Comparison of ENCODE assay signal across 9 mouse cellular contexts in genomic region chr17:27656011-27656399, GRCm38 (mm10). TPM values are rescaled to one million over a fixed set of nuclear protein-coding genes. Genes with fewer than 3 reads are reported as not detected.
DNase-seq lines count a peak whose midpoint lies in the region; ATAC-seq and TF ChIP-seq lines count a peak whose summit lies in the region.
"Had no signal": no experiment of that assay in that cellular context is flagged by ENCODE, and none has a peak within 500 bp of the region (broad histone marks: within the 10 kb centered on the region; RNA-seq: fewer than 3 reads in every experiment).

No protein-coding gene starts in this region.

- TF ChIP-seq CTCF in cerebellum, adult 2 months (IDR thresholded peaks at IDR 0.05; ENCODE audit: borderline replicate concordance, insufficient read depth, low read depth, low read length), result no peak

- peak overlapping the region; percentile 57 for H3K4me3 ChIP-seq in heart, embryonic 13.5 days
- peak overlapping the region; percentile 68 for H3K4me3 ChIP-seq in cerebellum, adult 2 months (replicated peaks; ENCODE audit: insufficient read depth, low read depth, low read length)

- peaks cover 16% of the 10 kb centered on the region for H3K4me1 ChIP-seq in heart, embryonic 13.5 days
- H3K4me1 ChIP-seq in cerebellum, adult 2 months (ENCODE audit: control insufficient read depth, insufficient read depth, low read length), result peaks cover 22% of the 10 kb centered on the region

- DNase-seq in heart, postnatal 36 days, result no peak
- peak; percentile 78 for DNase-seq in cerebellum, adult 2 months
- peak; percentile 64 to 85 for DNase-seq in left cerebral cortex, adult 8-10 months (ENCODE audit: low spot score in 2 of 2)
- DNase-seq in neural tube, embryonic 10.5 days (ENCODE audit: extremely low spot score, low spot score), result peak; percentile 46
- DNase-seq in thymus, postnatal 4 days, result peak; percentile 84
- DNase-seq in urinary bladder, adult 18-20 months (ENCODE audit: low spot score in 2 of 2), result no peak

- H3K9me3 ChIP-seq in heart, embryonic 13.5 days, result no peaks in the 10 kb centered on the region; the same call in 1 of the 2 replicates

- H3K36me3 ChIP-seq in heart, embryonic 13.5 days, result no peaks in the 10 kb centered on the region

- peak overlapping the region; percentile 73 for H3K9ac ChIP-seq in heart, embryonic 13.5 days

- H3K4me2 ChIP-seq in heart, embryonic 13.5 days, result peak overlapping the region; percentile 88

- intact Hi-C loops in heart, postnatal 36 days (cut with DNase I), result loop anchor here (10.0 kb wide), 1 partner anchor 429 kb away; the partner anchor contains the start of gene Tcp11

- no peak for ATAC-seq in heart, embryonic 13.5 days (ENCODE audit: extremely low read depth, insufficient number of reproducible peaks, low FRiP score, low TSS enrichment)
- ATAC-seq in frontal cortex, adult (ENCODE audit: low TSS enrichment), result peak; percentile 50

- no peak overlapping the region for H3K27ac ChIP-seq in heart, embryonic 13.5 days (replicated peaks)
- H3K27ac ChIP-seq in cerebellum, adult 2 months (ENCODE audit: insufficient read depth, low read length), result peak overlapping the region; percentile 96

- peaks cover 52% of the 10 kb centered on the region for H3K27me3 ChIP-seq in heart, embryonic 13.5 days (replicated peaks)
- H3K27me3 ChIP-seq in cerebellum, adult 2 months (ENCODE audit: control insufficient read depth, insufficient read depth, low read length), result no peaks in the 10 kb centered on the region

- 3% methylated on average over 14 of the region's 14 CpGs for WGBS in heart, embryonic 13.5 days
- WGBS in cerebellum, adult 2 months, result 7% methylated on average over 14 of the region's 14 CpGs

- TF ChIP-seq POLR2A in cerebellum, adult 2 months (IDR thresholded peaks at IDR 0.05; ENCODE audit: borderline replicate concordance, insufficient read depth, low read length), result no peak

RNA-seq across cellular contexts. Expression of gene Pacsin1, which starts 0.7 kb away (rescaled TPM):
- polyA plus RNA-seq in heart, embryonic 13.5 days (2015; fragmentation: Nextera tagmentation; extraction: Ambion mirVana), result 0.78 and 1.4 TPM in 2 replicates
- total RNA-seq in heart, postnatal 36 days (2021), result under 1 TPM in 1 of 2 experiments, not detected in 1; 0.49 TPM
- 228 and 244 TPM in 2 replicates for polyA plus RNA-seq in cerebellum, adult 2 months (2012; rRNA removed)
- 100 to 1,000 TPM; 377 to 404 (median 391) TPM for total RNA-seq in left cerebral cortex, adult 8-10 months (2022)

RNA-seq across cellular contexts. Expression of gene Rps10, which starts 19.5 kb away (rescaled TPM):
- 600 and 606 TPM in 2 replicates for polyA plus RNA-seq in heart, embryonic 13.5 days (2015; fragmentation: Nextera tagmentation; extraction: Ambion mirVana)
- 100 to 1,000 TPM; 533 to 572 TPM for total RNA-seq in heart, postnatal 36 days (2021)
- polyA plus RNA-seq in cerebellum, adult 2 months (2012; rRNA removed), result 479 and 488 TPM in 2 replicates
- 100 to 1,000 TPM; 424 to 529 (median 492) TPM for total RNA-seq in left cerebral cortex, adult 8-10 months (2022)

RNA-seq across cellular contexts. Expression of gene RPS10-NUDT3, which starts 21.0 kb away (rescaled TPM):
- polyA plus RNA-seq in heart, embryonic 13.5 days (2015; fragmentation: Nextera tagmentation; extraction: Ambion mirVana), result not detected in 2 replicates
- not detected for total RNA-seq in heart, postnatal 36 days (2021)
- polyA plus RNA-seq in cerebellum, adult 2 months (2012; rRNA removed), result 0.16 TPM in 2 replicates
- 1 to 10 TPM in 1 of 4 experiments, not detected in 3; 2.0 TPM for total RNA-seq in left cerebral cortex, adult 8-10 months (2022)
- total RNA-seq: layer of hippocampus, postnatal 36 days had no signal

RNA-seq across cellular contexts. Expression of gene Nudt3, which starts 32.7 kb away (rescaled TPM):
- polyA plus RNA-seq in heart, embryonic 13.5 days (2015; fragmentation: Nextera tagmentation; extraction: Ambion mirVana), result 98.8 and 108 TPM in 2 replicates
- 100 to 1,000 TPM; 312 to 315 TPM for total RNA-seq in heart, postnatal 36 days (2021)
- polyA plus RNA-seq in cerebellum, adult 2 months (2012; rRNA removed), result 336 and 366 TPM in 2 replicates
- 100 to 1,000 TPM; 583 to 634 (median 585) TPM for total RNA-seq in left cerebral cortex, adult 8-10 months (2022)

Comparison
In these comparisons a context has a peak if more than half of its experiments do, and no peak if none do; other contexts are left out.
1. DNase-seq: peak in cerebellum, adult 2 months (2 of 2), left cerebral cortex, adult 8-10 months (2 of 2), neural tube, embryonic 10.5 days (single experiment) and thymus, postnatal 4 days (single experiment); none in heart, postnatal 36 days (0 of 2) and urinary bladder, adult 18-20 months (0 of 2).
2. RNA of gene Pacsin1, which starts 0.7 kb away (total RNA-seq): 377 to 404 TPM in left cerebral cortex, adult 8-10 months; 0.49 TPM in heart, postnatal 36 days; every median in the first group is over 100 times any median in the second.